Mouse (Mus musculus): Measurements from ENCODE around the gene Gm20388. TPM values are rescaled to one million over a fixed set of nuclear protein-coding genes. Genes with fewer than 3 reads are reported as not detected.
A peak's percentile ranks its signal among the peaks of the same experiment; 100 is the strongest.

The Gm20388 gene
- total RNA-seq, 2 experiments from 2014 or later = 4.0 TPM; not detected in 1

DNA sequence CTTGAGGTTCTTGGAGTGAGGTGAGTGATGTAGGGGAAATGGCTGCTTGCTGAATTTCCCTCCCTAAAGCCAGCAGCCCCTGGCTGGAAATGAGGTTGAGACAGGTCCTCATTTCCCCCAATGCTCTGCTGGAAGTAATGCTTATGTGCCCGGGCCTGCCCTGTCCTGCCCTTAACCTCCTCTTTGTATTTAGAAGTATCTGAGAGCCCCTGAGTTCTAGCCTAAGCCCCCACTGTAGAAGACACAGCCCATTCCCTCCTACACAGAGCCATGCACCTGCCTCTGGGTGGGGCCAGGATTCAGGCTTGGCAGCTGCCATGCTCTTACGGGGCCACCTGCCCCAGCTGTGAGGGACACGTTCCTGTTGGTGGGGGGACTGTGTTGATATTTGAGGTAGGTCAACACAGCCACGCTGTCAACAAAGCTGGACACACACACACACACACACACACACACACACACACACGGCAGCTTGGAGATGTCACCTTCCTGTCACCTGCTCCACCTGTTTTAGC is 2787.7 kb downstream of the Gm20388 start:
- no peak for DNase-seq

DNA sequence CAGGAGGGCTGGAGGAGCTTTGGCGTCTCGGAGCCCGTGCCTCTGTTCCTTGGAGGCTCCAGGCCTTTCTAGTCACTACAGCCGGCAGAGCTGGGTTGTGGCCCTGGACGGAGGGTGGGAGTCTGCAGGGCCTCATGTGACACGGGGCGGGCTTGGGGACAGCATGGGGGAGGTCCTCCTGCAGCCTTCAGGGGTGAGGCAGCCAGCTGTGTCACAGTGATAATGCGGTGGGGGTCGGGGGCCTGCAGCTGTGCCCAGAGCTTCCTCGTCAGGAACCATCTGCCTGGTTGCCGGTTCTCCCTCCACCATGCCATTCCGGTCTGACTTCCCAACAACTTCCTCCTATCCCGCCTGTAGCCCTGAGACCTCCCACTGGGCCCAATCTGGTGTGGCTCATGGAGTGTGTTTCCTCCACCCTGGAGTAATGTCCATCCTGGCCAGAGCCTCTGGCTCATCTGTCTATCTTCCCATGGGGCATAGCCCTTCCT is 2788.4 kb downstream of the Gm20388 start, which contains the start of gene Cbfa2t3:
TSS of gene Cbfa2t3 (minus strand) at position 105 of the 488 bp plus-strand sequence.
- DNase-seq = peak; percentile 57 to 74

DNA sequence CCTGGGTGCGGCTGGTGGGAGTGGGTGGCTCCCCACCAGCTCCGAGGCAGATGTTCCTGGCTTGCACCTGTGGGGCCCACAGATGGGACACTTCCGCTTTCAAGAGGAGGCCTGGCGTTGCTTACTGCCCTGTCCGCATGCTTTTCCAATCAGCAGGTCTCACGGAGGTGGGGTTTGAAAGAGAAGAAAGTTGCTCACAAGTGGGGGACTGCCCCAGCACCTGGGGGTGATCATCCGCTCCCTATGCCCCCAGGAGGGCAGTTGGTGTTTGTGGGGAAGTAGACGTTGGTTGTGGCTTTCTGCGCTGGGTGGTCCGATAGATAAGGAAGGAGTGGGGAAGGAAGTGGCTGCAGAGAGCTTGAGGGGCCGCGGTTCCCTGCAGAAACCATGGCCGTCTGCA is 2790.0 kb downstream of the Gm20388 start:
- peak in 1 of 2 experiments; percentile 45 for DNase-seq

DNA sequence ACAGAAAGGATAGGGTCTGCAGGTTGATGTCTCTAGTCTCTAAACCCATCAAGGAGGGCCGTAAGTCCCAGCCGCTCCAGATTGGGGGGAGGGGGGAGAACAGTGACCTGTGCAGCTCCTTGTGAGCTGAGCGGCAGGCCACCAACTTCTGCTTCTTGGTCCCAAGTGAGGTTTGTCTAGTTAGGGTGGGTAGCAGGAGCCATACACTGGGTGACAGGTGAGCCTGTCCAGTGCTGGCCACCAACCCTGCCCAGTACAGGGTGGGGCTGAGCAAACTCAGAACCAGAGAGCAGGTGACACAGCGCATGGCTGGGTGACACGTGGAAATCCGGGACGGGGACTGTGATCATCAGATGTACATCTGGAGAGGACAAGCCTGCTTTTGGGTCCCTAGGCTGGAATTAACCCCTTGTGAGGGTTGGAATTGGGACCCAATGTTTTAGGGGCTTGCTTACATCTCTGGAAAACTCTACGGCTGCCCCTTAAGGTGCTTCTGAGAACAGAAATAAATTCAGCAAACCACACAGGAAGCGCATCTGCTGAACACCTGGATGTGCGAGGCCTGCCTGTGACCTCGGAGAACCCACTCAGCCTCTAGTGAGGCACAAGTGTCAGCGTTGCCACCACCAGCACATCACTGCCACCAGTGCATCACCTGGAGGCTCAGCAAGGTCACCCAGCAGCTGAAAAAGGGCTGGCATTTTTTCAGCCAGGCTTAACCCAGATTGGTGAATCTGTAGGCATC is 2791.0 kb downstream of the Gm20388 start:
- DNase-seq = no peak

DNA sequence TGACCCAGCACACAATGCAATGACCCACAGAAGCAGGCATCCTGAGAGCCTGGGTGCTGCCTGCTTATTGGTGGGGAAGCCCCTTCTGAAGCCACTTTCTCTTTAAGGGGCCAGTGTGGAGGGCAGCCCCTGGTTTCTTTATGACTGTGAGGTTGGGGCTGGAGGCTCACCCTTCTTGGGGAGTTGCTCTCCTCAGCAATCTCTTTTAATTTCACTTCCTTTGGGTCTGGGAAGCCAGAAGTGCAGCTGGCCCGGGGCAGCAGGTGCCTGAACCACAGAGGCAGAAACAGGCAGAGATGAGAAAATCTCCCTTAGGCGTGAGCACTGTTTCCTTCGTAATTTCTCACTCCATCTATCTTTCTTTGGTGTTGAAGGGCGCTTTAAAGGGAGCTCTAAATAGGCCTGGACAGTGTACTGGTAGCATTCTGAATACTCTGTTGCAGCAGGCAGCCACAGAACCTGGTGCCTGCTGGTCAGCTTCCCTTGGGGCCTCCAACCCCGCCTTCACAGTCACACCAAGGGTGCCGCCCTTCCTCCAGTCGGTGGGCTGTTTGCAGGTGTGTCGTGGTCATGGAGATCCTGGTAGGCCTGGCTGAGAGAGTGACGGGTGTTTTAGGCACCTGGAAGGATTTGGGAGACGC is 2791.8 kb downstream of the Gm20388 start:
- no peak for DNase-seq

DNA sequence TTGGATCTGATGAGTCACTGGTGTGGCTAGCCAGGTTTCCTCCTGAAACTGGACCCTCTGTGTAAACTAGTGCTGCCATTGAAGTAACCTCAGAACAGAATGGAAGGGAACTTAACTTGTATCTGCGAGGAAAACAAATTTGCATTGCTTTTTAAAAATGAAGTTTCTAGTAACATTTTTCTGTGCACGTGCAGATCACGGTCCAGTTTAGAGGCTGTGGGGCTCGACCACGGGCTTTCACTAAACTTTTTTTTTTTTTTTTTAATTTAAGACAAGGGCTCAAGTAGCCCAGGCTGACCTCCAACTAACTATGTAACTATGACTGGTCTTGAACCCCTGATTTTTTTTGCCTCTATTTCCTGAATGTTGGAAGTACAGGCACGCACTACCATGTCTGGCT is 2792.3 kb downstream of the Gm20388 start:
- no peak for DNase-seq

DNA sequence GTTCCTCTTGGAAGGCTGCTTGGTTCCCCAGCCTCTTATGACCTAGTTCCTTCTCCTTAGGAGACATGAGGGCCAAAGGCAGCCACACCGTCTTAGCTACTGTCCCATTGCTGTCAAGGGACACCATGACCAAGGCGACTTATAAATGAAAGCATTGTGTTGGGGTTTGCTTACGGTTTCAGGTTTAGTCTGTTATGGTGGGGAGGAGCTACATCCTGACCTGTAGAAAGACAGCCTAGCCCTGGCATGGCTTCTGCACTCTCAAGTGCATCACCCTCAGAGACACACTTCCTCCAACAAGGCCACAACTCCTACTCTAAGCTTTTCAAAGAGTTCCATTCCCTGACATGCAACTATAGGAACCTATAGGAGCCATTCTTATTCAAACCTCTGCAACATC is 2794.0 kb downstream of the Gm20388 start:
- DNase-seq = no peak

DNA sequence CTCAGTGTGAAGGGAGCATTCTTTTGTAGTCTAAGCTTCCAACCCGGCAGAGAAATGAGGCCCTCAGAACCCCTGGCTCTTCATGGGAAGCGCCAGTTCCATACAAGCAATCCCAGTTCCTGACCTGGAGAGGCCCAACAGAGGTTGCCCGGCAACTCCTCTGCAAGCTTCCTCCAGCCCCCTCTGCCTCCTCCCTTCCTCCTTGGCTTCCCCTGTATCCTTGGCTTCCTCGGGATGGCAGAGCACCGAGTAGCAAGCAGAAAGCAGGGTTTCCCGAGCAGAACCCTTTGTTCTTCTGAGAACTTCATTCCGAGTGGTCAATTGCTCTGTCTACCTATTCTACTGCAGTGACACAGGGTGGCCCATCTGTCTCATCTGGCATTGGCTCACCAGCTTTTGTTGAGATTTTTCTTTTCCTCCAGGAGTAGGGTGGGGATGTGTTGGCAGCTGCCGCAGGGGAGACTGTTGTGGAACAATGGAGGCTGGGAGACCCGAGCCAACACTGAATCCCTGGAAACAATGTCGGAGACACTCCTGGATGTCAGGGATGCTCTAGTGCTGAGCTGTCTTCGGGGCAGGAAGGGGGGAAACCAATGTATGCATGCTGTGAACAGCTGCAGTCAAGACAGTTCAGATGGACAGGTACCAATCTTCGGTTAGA is 2795.4 kb downstream of the Gm20388 start:
- DNase-seq = peak in 1 of 2 experiments; percentile 50

DNA sequence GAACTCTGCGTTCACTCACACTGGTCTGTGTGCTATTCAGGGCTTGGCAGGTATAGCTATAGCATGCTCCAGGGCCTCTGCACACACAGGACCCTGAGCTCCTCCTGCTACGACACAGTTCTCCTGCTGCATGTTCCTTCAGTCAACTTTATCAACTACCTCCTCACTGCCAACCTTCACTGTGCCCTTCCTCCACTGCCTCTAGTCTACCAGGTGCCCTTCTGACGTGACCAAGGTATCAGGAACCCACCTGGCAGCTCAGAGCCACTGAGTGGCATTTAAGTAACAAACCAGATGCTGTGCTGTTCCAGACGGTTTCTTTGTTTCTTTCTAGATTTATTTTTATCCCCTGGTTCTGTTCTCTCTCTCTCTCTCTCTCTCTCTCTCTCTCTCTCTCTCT is 2796.5 kb downstream of the Gm20388 start:
- DNase-seq = no peak

DNA sequence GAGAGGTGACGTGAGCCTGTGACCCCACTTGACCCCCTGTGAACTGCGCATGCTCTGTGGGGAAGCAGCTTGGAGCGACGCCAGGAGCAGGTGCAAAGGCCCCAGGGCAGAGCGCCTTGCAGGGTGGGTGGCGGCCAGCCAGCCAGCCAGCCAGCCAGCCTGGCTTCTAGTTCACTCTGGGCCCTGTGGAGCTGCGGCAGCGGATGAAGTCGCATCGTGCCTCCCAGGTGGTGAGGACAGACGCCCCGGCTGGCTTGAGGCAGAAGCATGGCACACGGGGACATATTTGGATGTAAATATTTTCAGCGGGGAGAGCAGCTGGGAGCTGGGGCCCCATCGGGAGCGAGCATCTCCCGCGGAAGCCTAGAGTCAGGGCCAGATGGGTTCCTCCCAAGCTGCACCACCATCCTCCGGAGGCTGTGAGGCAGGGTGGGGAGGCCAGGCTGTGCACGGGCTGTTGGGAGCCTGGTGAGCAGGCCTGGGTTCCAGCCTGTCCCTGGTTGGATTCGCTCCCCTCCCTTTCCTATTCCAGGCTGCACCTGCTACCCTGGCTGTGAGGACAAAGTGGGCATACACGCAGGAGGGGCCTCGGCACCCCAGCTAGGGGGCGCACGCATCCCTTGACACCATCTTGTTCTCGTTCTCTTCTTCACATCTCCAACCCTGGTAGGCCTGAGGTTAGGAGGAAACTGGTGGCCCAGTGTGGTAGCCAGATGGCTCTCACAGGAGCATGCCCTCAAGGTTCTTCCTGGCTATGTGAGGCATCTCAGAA is 2798.9 kb downstream of the Gm20388 start:
- no peak for DNase-seq

DNA sequence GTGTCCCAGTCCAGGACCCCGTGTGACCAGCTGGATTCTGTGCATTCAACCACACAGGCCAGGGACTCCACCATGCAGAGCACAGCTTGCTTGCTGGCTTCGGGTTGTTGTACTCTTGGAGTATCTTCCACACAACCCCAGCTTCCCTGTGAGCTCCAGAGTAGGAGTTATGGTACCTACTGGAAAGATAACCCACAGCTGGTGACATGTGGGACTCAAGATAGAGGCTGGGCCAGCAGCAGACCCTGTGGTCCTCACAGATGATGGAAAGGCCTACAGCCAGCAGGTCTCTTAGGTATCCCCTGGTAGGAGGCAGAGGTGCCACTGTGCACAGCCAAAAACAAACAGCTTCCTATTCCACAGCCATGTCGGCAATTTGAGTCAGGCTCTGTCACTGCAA is 2800.8 kb downstream of the Gm20388 start:
- no peak for DNase-seq

DNA sequence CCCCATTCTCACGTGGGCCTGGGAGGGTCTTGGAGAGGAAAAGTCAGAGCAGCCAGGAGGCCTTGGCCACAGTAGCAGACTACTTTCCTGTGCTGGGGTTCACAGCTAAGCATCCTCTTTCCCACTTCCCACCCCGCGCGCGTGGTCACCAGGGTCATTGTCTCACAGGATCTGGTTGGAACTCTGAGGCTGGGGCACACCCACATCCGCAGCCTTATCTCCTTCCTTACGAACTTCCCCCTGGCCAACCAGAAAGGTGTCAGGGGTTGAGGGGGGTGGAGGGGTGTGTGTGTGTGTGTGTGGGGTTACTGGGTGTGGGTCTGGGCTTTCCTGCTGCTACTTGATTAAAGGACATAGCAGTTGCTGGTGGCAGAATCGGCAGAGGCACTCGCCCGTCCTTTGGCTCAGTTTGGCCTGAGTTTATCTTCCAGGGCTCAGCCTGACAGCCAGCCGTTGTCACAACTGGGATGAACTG is 2801.3 kb downstream of the Gm20388 start:
- peak; percentile 69 to 91 for DNase-seq

DNA sequence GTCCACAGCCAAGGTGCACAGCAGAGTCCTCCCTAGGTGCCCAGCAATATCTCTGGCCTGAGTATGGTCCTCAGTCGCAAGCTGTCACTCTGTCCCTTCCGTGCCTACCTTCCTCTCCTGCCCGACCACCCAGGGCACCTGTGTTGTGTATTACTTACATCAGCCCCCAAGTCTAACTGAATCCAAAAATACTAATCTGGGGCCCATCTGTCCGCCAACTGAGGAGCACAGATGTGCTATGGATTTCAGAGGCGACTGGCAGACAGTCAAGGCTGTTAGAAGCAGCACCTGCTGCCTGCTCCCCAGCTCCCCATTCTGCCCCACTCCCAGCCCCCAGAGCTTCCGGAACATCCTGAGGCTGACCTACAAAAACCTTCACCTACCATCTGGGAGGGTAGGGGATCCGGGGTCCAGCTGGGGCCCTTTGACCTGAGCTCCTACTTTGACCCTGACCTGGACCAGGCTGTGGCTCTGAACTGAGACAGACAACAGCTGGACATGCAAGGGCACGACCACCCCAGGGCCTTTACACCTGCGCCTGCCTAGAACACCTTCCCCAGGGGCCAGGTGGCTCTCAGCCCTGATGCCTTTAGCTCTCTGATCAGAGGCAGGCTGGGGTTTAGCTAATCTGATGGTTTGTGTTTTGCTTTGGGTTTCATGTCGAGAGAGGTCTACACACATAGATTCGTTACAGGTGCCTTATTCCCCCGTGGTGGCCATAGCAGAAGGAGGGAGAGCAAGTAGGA is 2801.9 kb downstream of the Gm20388 start:
- DNase-seq = no peak

DNA sequence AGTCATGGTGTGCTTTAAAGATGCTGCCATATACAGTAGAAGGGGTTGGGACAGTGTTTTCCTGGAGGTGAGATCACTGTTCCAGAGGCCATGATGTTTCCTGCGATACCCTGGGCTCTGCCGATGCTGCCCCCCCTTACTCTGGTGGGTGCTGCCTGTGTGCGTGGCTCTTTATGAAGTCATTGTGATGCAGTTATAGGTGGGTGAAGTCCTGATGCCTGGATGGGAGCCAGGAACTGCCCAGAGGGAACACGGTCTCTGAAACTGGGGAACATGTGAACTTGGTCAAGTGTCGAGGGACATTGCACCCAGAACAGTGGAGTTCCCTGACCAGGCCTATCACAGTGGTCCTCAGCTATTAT is 2802.5 kb downstream of the Gm20388 start:
- no peak for DNase-seq

DNA sequence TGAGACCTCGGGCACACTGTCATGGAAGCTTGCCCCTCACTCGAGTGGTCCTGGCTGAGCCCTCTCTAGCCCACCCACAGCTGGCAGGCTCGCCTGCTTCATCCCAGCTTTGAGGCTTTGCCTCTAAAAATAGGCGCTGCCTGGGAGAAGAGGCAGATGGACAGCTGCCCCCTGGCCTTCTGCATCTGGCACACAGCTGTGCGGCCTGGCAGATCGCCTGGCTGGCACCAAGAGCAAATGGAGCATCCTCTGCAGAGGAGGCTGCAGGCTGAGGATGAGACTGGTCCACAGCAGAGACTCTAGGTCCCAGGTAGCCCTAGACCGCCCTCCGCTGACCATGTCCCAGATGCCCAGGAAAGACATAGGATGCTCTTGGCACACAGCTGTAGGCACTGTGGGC is 2805.9 kb downstream of the Gm20388 start:
- DNase-seq = no peak

DNA sequence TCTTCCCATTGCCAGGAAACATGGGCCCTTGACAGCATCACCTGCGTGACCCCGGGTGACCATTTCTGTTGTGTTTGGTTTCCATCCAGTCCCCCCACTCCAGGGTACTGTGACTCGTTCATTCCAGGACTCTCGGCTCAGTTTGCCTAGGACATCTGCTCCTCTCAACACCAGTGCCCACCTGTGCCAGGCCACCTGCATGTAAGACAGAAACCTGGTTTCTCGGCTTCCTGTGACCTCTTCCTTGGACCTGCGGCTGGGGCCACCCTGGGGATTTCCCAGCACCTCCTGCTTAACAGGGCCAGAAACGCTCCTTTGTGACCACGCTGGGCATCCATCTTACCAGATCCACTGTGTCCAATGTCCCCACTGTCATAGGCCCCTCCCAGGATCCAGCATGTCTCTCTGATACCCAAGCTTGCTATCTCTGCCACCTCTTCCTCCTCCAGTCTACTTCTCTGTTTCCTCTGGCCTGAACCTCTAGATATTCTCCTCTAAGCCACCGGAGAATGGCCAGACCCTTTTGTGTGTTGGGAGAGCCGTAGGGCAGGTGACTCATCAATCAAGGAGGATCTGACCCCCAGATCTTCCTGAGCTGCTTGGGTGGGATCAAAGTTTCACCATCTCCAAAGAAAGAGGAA is 2807.3 kb downstream of the Gm20388 start:
- DNase-seq = no peak

DNA sequence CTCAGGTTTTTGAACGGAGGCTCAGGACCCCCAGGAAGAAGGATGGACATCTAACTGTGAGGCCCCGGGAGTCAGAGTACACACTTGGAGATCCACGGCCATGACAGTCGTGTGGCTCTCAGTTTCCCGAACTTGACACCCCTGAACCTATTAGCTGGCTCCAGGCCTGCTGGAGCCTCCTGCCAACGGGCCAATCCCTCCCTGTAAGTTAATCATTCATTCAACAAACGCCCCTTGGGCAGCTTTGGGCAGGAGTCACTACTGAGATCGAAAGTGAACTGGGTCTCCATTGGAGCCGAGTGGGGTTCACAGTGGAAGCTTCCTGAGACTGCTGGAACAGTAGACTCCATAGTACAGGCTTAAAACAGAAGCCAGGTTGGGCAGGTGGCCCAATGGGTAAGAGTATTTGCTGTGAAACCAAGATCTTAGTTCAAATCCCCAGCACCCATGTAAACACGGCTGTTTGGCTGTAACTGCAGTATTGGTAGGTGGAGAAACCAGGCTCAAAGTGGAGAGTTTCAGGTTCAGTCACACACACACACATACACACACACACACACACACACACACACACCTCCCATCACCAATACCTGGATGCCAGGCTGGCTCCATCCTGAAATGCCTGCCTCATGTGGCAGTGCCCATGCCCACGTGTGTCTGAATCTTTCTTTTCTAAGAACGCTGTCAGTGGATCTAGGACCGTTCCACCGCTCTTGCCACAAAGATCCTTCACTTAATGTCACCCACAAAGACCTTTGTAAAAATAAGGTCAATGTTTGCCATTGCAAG is 2808.3 kb downstream of the Gm20388 start:
- no peak for DNase-seq

DNA sequence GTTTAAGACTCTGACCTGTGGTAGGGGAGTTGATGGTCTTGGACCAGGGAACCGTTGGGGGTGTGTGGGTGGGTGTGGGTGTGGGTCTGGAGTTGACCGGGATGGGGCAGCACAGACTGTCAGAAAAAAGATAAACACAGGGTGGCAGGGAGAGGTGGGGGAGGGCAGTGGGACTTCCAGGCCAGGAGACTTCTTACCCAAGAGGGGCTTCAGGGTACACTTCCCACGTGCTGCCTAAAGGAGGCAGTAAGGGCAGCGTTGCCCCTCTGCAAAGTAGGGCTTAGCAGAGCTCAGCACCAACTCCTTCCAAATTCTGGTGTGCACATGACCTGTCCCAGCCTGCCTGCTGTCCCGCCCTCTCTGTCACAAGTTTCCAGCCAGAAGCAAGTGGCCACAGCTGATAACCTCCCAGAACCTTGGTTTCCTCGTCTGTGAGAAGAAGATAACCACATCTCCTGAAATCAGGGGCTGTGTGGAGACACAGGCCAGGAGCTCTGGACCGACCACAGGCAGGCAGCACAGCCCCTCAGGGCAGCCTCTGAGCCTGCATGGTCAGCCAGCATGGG is 2808.9 kb downstream of the Gm20388 start:
- peak; percentile 52 to 69 for DNase-seq

DNA sequence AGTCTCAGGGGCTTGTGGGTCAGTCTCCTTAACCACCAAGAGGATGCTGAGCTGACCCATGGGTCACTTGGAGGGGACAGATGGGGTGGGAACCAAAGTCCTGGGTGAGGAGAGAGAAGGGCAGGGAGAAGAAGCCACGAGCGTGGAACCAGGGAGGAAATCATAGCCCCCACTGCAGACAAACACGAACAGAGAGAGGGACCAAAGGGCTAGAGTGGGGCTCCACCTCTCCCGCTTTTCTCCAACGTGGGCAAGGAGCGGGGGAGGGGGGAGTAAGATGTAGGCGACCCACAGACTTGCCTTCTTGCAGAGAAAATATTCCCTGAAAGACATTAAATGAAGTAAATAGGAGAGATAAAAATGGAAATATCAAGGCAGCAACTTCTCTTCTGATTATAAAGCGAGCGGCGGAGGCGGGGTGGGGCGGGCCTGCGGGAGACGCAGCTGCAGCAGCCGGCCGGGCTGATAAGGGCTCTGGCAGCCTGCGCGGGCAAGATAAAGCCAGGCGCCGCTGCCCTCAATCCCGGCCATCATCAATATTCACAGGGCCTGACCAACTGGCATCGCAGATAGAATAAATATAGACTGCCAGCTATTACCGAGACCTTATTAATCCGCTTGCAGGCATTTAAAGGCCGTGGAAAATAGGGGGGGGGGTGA is 2809.6 kb downstream of the Gm20388 start:
- peak; percentile 63 to 68 for DNase-seq
